Mouse (Mus musculus) lung, embryonic 15.5 days (tissue): Measurements from ENCODE around the gene Apex1. TPM values are rescaled to one million over a fixed set of nuclear protein-coding genes. Genes with fewer than 3 reads are reported as not detected.
"Not testable (repeated sequence)": the region's sequence is repeated elsewhere in the genome, so short reads cannot be mapped to it uniquely, and the experiment has no call there.

Source experiments
- ATAC-seq: fragments of 200-750 bp; cut with Nextera tagmentation; 2 replicates; pipeline ENCODE4 v1.8.0; 2017; ENCODE audit warnings: moderate number of reproducible peaks, borderline replicate concordance; ENCODE audit not compliant: low FRiP score, low TSS enrichment; ENCODE audit errors: extremely low read depth
- H3K27ac ChIP-seq: fragments of 300-500 bp; sonication (generic); 2 replicates; pipeline ENCODE4 v1.5.1; 2015; ENCODE audit warnings: moderate library complexity, mild to moderate bottlenecking, inconsistent platforms
- H3K27me3 ChIP-seq: fragments of 300-500 bp; sonication (generic); 2 replicates; pipeline ENCODE4 v1.6.1; 2015; ENCODE audit warnings: inconsistent platforms
- H3K36me3 ChIP-seq: fragments of 300-500 bp; sonication (generic); 2 replicates; pipeline ENCODE4 v1.6.1; 2015; ENCODE audit warnings: inconsistent platforms
- H3K4me1 ChIP-seq: fragments of 300-500 bp; sonication (generic); 2 replicates; pipeline ENCODE4 v1.6.1; 2015; ENCODE audit warnings: inconsistent platforms
- H3K4me2 ChIP-seq: fragments of 300-500 bp; sonication (generic); 2 replicates; pipeline ENCODE4 v1.6.1; 2015; ENCODE audit warnings: inconsistent platforms, mild to moderate bottlenecking, moderate library complexity
- H3K4me3 ChIP-seq: fragments of 300-500 bp; sonication (generic); 2 replicates; pipeline ENCODE4 v1.5.1; 2015; ENCODE audit warnings: mild to moderate bottlenecking, inconsistent platforms
- H3K9ac ChIP-seq: fragments of 300-500 bp; sonication (generic); 2 replicates; pipeline ENCODE4 v1.6.1; 2015; ENCODE audit warnings: inconsistent platforms
- H3K9me3 ChIP-seq: fragments of 300-500 bp; sonication (generic); 2 replicates; pipeline ENCODE4 v1.6.1; 2016; ENCODE audit warnings: inconsistent platforms
- WGBS: fragments of 180-500 bp; shearing (Covaris S2); methylation state at CpG from one replicate; pipeline ENCODE4 v1.1.7; 2015; 5-methylcytosine and 5-hydroxymethylcytosine counted together
- polyA plus RNA-seq: library from polyadenylated mRNA; unstranded; fragments of >200 nt; fragmentation: Nextera tagmentation; extraction: Ambion mirVana; gene quantifications from 2 replicates; pipeline ENCODE4 v1.2.1, GENCODE M21; 2015

Gene Apex1
- polyA plus RNA-seq, 1 experiment from 2014 or later: 222 TPM

DNA sequence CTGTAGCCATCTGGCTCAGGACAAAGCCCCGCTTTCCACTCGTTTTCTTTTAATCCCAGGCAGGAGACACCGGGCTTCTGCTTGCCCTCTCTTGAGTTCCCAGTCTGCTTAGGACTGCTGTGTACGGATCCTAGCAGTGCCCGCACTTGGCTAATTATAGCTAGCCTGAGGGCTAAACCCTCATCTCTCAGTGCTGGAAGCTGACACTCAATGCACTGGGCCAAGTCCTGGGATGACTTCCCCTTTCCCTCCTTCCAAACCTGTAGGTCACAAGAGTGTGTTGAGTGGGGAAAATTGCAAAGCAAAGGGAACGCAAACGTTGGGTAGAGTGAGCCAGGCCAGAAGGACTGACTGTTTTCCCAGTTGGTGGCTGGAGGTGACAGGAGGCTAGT, 27.4 kb upstream of the Apex1 start, which contains the start of gene Klhl33:
Gene Klhl33 (minus strand): TSS at position 134 of the 392 bp plus-strand sequence.
- Histone ChIP-seq H3K36me3 (no peaks in the 10 kb centered on the region), H3K4me1 (peaks cover 19% of the 10 kb centered on the region), H3K4me3 (peak within 1 kb of the TSS; percentile 36), H3K27me3 (peaks cover 5% of the 10 kb centered on the region), H3K27ac (no peak within 1 kb of the TSS), H3K4me2 (peak within 1 kb of the TSS; percentile 70), H3K9me3 (no peaks in the 10 kb centered on the region), H3K9ac (peak within 1 kb of the TSS; percentile 28)
- ATAC-seq: no peak
- 49% methylated on average over 7 of the region's 7 CpGs for WGBS

DNA sequence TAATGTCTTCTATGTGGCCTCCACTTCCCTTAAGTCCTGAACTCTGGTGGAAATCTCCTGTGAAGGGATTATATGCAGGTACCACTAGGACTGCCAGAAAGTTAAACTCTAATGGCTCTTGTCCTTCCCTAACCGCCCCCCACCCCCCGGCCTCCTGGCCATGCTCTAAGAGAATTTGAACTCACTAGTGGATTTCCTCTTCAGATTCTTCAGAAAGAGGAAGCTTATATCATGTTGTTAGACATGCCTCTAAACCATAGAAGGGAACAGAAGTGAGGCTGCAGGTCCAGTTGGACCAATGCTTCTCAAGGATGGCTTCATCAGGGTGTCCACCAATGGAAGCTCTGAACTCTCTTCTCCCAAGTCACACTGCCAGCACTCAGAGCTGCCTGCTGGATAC, 26.8 kb upstream of the Apex1 start:
- H3K9ac ChIP-seq, ATAC-seq, H3K4me2 ChIP-seq, H3K27ac ChIP-seq, H3K27me3 ChIP-seq, H3K36me3 ChIP-seq, H3K9me3 ChIP-seq, H3K4me3 ChIP-seq: not testable (repeated sequence)
- peaks cover 14% of the 10 kb centered on the region for H3K4me1 ChIP-seq
- 83% methylated on average over 2 of the region's 2 CpGs for WGBS

DNA sequence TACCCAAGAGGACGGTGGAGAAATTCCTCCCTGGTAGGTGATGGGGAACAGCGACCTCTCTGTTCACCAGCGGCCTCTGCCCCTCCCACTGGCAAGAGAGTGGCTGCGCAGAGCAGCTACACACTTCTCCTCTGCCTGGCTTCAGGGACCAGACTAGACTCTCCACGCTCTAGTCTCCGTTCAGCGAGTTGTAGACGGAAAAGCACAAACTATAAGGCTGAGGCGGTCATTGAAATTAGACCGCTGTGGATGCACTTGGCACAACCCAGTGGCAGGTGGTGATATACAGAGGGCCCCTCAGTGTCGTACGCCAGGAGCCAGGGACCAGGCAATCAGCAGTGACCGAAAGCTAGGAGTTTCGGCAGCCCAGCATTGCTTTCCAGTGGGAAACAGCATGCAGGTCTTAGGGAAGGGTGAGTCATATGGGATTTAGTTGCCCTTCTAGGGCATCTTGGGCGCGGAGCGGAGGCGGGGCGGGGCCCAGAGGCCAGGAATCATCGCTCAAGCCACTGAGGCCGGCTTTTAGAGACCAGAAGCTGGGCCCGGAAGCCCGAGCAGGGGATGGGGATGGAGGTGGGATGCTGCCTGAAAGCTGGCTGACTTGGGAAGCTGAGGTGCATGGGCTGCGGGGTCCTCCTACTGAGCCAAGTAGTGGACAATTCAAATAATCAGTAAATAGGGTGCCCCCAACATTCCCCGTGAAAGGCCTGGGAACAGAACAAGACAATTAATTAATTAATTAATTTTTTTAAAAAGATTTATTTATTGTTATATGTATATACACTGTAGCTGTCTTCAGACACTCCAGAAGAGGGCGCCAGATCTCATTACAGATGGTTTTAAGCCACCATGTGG, 20.6 kb upstream of the Apex1 start:
- H3K27me3 ChIP-seq: no peaks in the 10 kb centered on the region
- H3K9me3 ChIP-seq: no peaks in the 10 kb centered on the region
- H3K4me1 ChIP-seq: peaks cover 5% of the 10 kb centered on the region
- 4% methylated on average over 26 of the region's 26 CpGs for WGBS
- peak; percentile 67 for ATAC-seq
- no peaks in the 10 kb centered on the region for H3K36me3 ChIP-seq
- peak overlapping the region; percentile 31 for H3K9ac ChIP-seq
- H3K4me3 ChIP-seq: peak overlapping the region; percentile 40
- no peak overlapping the region for H3K27ac ChIP-seq
- H3K4me2 ChIP-seq: peak overlapping the region; percentile 78

DNA sequence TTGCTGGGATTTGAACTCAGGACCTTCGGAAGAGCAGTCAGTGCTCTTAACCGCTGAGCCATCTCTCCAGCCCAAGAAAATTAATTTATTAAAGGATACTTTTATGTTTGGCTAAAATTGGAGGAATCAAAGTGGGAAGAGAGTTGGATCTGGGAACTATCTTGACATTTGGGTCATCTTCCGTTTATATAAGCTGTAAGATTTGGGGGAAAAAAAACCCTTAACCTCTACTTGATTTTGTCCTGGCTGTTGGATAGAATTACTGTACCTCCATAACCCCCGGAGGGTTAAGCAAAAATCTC, 20.0 kb upstream of the Apex1 start:
- Histone ChIP-seq H3K36me3 (no peaks in the 10 kb centered on the region), H3K4me3 (no peak overlapping the region), H3K27me3 (no peaks in the 10 kb centered on the region), H3K9me3 (no peaks in the 10 kb centered on the region), H3K4me1 (peaks cover 5% of the 10 kb centered on the region), H3K27ac (no peak overlapping the region), H3K4me2 (no peak overlapping the region), H3K9ac (no peak overlapping the region)
- no peak for ATAC-seq
- 83% methylated on average over 4 of the region's 4 CpGs for WGBS

DNA sequence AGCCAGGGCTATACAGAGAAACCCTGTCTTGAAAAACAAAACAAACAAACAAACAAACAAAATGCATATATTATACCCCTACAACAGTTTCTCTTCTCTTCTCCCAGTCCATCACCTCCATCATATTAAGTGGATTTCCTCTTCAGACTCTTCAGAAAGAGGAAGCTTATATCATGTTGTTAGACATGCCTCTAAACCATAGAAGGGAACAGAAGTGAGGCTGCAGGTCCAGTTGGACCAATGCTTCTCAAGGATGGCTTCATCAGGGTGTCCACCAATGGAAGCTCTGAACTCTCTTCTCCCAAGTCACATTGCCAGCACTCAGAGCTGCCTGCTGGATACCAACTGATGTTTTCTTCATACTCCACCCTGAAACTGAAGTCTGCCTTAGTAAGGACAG, 19.4 kb upstream of the Apex1 start:
- H3K9me3 ChIP-seq, H3K27ac ChIP-seq, ATAC-seq, H3K4me1 ChIP-seq, H3K4me3 ChIP-seq, H3K27me3 ChIP-seq, H3K36me3 ChIP-seq, H3K4me2 ChIP-seq, H3K9ac ChIP-seq: not testable (repeated sequence)

DNA sequence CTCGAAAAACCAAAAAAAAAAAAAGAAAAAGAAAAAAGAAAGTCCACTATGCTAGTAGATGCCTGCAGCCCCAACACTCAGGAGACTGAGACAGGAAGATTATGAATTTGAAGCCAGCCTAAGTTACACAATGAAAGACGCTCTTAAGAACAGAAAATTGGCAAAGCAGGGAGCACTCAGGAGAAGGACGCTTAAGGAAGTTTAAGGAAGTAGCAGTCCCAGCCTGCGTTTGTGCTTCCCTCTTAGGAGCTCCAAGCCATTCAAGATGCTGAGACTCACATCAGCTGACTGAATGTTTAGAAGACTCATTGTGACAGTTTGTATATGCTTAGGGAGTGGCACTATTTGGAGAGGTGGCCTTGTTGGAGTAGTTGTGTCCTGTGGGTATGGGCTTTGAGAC, 16.6 kb upstream of the Apex1 start:
- Histone ChIP-seq H3K9me3 (no peaks in the 10 kb centered on the region), H3K9ac (no peak overlapping the region), H3K27me3 (no peaks in the 10 kb centered on the region), H3K4me2 (no peak overlapping the region), H3K4me3 (no peak overlapping the region), H3K4me1 (peaks cover 5% of the 10 kb centered on the region), H3K36me3 (peaks cover 11% of the 10 kb centered on the region; the same call in 1 of the 2 replicates), H3K27ac (no peak overlapping the region)
- WGBS: 60% methylated on average over 4 of the region's 4 CpGs
- ATAC-seq: no peak

DNA sequence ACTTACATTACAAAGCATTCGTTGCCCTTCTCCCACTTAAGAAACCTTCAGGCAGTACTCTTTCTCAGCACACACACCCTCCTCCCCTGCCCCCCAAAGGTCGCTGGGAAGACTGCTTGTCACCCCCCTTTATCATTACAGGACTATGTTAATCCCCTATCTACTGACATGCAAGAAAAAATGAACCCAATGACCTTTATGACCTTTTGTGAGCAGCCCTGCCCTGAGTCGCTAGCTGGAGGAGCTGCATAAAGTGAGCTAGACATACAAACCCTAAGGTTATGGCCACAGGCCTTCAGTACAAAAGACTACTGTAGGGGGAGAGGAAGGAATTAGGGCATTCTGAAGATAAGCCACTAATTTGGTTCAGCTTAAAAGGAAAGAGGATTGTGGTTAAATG, 13.4 kb upstream of the Apex1 start:
- no peak for ATAC-seq
- H3K36me3 ChIP-seq: peaks cover 39% of the 10 kb centered on the region
- H3K4me1 ChIP-seq: no peaks in the 10 kb centered on the region

DNA sequence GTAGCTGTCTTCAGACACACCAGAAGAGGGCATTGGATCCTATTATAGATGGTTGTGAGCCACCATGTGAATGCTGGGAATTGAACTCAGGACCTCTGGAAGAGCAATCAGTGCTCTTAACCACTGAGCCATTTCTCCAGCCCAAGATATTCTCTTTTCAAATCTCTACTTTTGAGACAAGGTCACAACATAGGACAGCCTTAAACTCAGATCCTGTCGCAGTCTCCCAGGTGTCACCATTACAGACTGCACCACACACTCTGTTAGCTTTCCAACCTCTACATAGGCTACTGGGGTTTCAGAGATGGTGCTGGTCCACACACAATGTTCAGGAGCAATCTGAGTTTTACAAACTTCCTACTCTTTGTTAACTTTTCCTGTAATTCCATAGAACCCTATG, 1.3 kb upstream of the Apex1 start:
- Histone ChIP-seq H3K4me3 (peak overlapping the region; percentile 86), H3K36me3 (peaks cover 31% of the 10 kb centered on the region), H3K9ac (peak overlapping the region; percentile 77; the same call in 1 of the 2 replicates), H3K4me1 (peaks cover 15% of the 10 kb centered on the region), H3K4me2 (peak overlapping the region; percentile 84)
- not testable (repeated sequence) for H3K27me3 ChIP-seq, ATAC-seq, H3K27ac ChIP-seq, H3K9me3 ChIP-seq
- WGBS: 65% methylated on average over 1 of the region's 1 CpGs

More for the DNA sequence above, 13.4 kb upstream of the Apex1 start:
- Histone ChIP-seq H3K27ac (no peak overlapping the region), H3K9me3 (no peaks in the 10 kb centered on the region), H3K9ac (no peak overlapping the region), H3K4me2 (no peak overlapping the region), H3K4me3 (no peak overlapping the region), H3K27me3 (no peaks in the 10 kb centered on the region)
- 63% methylated on average over 3 of the region's 3 CpGs for WGBS

DNA sequence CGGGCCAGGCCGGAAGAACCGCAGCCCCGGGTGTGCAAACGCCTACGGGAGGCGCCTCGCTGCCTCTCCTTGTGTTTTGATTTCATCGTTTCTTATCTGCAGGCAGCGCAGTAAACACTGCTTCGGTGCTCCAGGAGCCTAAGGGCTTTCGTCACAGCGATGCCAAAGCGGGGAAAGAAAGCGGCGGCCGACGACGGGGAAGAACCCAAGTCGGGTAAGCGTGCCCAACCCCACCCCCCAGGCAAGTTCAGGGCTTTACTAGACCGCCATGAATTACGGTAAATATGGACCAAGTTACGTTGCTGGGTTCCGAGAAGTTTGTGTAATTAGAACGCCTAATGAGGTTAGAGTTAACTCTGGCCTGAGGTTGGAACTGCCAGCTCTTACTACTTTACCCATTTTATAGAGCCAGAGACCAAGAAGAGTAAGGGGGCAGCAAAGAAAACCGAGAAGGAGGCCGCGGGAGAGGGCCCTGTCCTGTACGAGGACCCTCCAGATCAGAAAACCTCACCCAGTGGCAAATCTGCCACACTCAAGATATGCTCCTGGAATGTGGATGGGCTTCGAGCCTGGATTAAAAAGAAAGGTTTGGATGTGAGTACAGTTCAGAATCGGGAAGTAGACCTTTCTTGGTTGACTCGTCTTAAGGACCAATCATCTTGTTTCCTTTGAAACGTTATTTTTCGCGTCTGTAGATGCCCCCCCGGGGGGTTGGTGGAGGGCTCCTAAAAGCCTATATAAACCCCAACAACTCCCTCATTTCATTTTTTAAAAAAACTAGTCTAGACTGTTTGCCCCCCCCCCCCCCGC, 548 bp downstream of the Apex1 start:
- no peak; the same call in 1 of the 2 replicates for ATAC-seq
- WGBS: 1% methylated on average over 38 of the region's 38 CpGs

DNA sequence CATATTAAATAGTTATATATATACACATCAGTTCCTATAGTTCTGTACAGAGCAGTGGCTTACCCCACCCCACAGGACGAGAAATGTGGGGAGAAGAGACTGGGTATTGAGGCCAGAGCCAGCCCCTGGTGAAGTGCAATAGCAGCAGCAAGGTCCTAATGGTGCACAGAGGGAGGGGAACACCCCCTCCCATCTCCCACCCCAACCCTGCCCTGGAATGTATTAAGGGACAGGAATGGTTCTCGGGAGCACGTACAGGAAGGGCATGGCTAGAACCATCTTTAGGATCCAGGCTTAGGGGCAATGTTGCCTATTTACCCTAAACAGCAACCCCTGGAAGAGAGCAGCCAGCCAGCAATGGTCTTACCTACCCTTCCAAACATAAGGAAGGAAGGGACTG, 2.6 kb downstream of the Apex1 start:
- no peak overlapping the region for H3K9ac ChIP-seq
- H3K4me1 ChIP-seq: peaks cover 38% of the 10 kb centered on the region
- H3K9me3 ChIP-seq: no peaks in the 10 kb centered on the region
- no peak overlapping the region for H3K4me2 ChIP-seq
- H3K27me3 ChIP-seq: no peaks in the 10 kb centered on the region
- H3K27ac ChIP-seq: no peak overlapping the region
- H3K4me3 ChIP-seq: no peak overlapping the region
- ATAC-seq: no peak
- H3K36me3 ChIP-seq: peaks cover 35% of the 10 kb centered on the region
- WGBS: 80% methylated on average over 3 of the region's 3 CpGs

More for the DNA sequence above, 548 bp downstream of the Apex1 start:
- peaks cover 39% of the 10 kb centered on the region for H3K36me3 ChIP-seq
- H3K4me3 ChIP-seq: peak overlapping the region; percentile 86
- H3K27me3 ChIP-seq: no peaks in the 10 kb centered on the region
- H3K27ac ChIP-seq: peak overlapping the region; percentile 93
- H3K9me3 ChIP-seq: no peaks in the 10 kb centered on the region
- peaks cover 27% of the 10 kb centered on the region for H3K4me1 ChIP-seq
- H3K4me2 ChIP-seq: peak overlapping the region; percentile 84
- peak overlapping the region; percentile 87 for H3K9ac ChIP-seq

DNA sequence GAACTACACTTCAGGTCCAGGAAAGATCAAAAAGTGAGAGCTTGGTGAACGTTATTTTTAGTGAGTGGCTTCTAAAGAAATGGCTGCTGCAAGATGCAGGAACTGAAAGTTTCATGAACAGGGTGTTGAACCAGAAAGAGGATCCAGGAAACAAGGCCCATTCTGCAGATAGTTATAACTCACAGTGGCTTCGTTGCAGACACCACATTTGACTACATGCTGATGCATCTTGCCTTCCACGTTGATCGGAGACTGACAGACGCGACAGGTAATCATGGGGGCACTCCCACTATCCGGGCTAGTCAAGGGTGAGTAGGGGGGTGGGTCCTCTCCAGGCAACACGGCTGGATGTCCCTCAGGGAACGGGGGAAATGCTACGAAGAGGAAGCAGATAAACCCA, 5.2 kb downstream of the Apex1 start:
- no peaks in the 10 kb centered on the region for H3K27me3 ChIP-seq
- ATAC-seq: no peak
- peak overlapping the region; percentile 84 for H3K4me2 ChIP-seq
- 16% methylated on average over 10 of the region's 10 CpGs for WGBS
- peaks cover 35% of the 10 kb centered on the region for H3K36me3 ChIP-seq
- H3K9me3 ChIP-seq: no peaks in the 10 kb centered on the region
- H3K27ac ChIP-seq: peak overlapping the region; percentile 90
- peak overlapping the region; percentile 99 for H3K4me3 ChIP-seq
- H3K4me1 ChIP-seq: peaks cover 32% of the 10 kb centered on the region
- H3K9ac ChIP-seq: peak overlapping the region; percentile 97

DNA sequence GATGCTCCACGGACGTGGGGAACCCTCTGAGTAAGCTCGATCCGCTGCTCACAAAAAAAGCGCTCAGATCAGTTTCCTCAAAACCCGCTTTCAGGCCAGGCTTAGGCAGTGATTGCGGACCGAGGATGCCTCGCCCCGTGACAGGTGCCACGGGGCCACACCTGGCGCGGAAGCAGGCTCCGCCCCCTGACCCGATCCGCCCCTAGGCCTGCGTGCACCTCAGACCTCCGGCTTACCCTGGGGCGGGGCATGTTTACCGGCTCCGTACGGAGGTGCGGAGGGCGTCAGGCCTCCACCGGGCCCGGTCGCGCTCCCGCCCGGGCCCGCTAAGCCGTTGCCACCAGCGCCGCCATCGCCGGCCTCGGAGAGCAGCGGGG, 5.6 kb downstream of the Apex1 start:
- Histone ChIP-seq H3K4me1 (peaks cover 32% of the 10 kb centered on the region), H3K9me3 (no peaks in the 10 kb centered on the region), H3K9ac (peak overlapping the region; percentile 97), H3K27me3 (no peaks in the 10 kb centered on the region), H3K4me2 (peak overlapping the region; percentile 84), H3K4me3 (peak overlapping the region; percentile 99), H3K36me3 (peaks cover 35% of the 10 kb centered on the region), H3K27ac (peak overlapping the region; percentile 90)
- ATAC-seq: peak; percentile 50
- under 1% methylated on average over 38 of the region's 38 CpGs for WGBS
